Mouse (Mus musculus): ENCODE data around the gene Irf3. TPM values are rescaled to one million over a fixed set of nuclear protein-coding genes. Genes with fewer than 3 reads are reported as not detected.
"Not testable (repeated sequence)": the region's sequence is repeated elsewhere in the genome, so short reads cannot be mapped to it uniquely, and the experiment has no call there.

The Irf3 gene
- total RNA-seq, 2 experiments from 2014 or later = 104 to 150 TPM

- no peak for ATAC-seq (replicated peaks; ENCODE audit: low FRiP score, low TSS enrichment, poor library complexity, severe bottlenecking)
These were observed 7.1 kb downstream of the Irf3 start for GRCm38 (mm10) chr7:45004546-45004945.

GRCm38 (mm10) chr7:45005321-45005992 is 8.0 kb downstream of the Irf3 start:
- ATAC-seq (replicated peaks; ENCODE audit: low FRiP score, low TSS enrichment, poor library complexity, severe bottlenecking) = no peak

- no peak for ATAC-seq (replicated peaks; ENCODE audit: low FRiP score, low TSS enrichment, poor library complexity, severe bottlenecking)
These were observed 9.1 kb downstream of the Irf3 start for GRCm38 (mm10) chr7:45006503-45006902.

- ATAC-seq (replicated peaks; ENCODE audit: low FRiP score, low TSS enrichment, poor library complexity, severe bottlenecking) = no peak
These were observed 9.7 kb downstream of the Irf3 start for GRCm38 (mm10) chr7:45007141-45007540.

GRCm38 (mm10) chr7:45007846-45008245 is 10.4 kb downstream of the Irf3 start:
- ATAC-seq (replicated peaks; ENCODE audit: low FRiP score, low TSS enrichment, poor library complexity, severe bottlenecking) = no peak

- ATAC-seq (replicated peaks; ENCODE audit: low FRiP score, low TSS enrichment, poor library complexity, severe bottlenecking) = no peak
These were observed 11.0 kb downstream of the Irf3 start for GRCm38 (mm10) chr7:45008411-45008810.

- ATAC-seq (replicated peaks; ENCODE audit: low FRiP score, low TSS enrichment, poor library complexity, severe bottlenecking) = no peak
These were observed 14.6 kb downstream of the Irf3 start for GRCm38 (mm10) chr7:45012011-45012410.

GRCm38 (mm10) chr7:45012824-45013223 is 15.4 kb downstream of the Irf3 start:
- no peak for ATAC-seq (replicated peaks; ENCODE audit: low FRiP score, low TSS enrichment, poor library complexity, severe bottlenecking)

- no peak for ATAC-seq (replicated peaks; ENCODE audit: low FRiP score, low TSS enrichment, poor library complexity, severe bottlenecking)
These were observed 16.1 kb downstream of the Irf3 start for GRCm38 (mm10) chr7:45013366-45014095.

GRCm38 (mm10) chr7:45014096-45014451 is 16.6 kb downstream of the Irf3 start:
- no peak for ATAC-seq (replicated peaks; ENCODE audit: low FRiP score, low TSS enrichment, poor library complexity, severe bottlenecking)

- ATAC-seq (replicated peaks; ENCODE audit: low FRiP score, low TSS enrichment, poor library complexity, severe bottlenecking) = no peak
These were observed 18.0 kb downstream of the Irf3 start for GRCm38 (mm10) chr7:45015344-45015956.

GRCm38 (mm10) chr7:45015957-45016612 is 18.6 kb downstream of the Irf3 start, which contains the start of gene Scaf1:
Gene Scaf1, minus strand, starts transcription at chr7:45016363.
- ATAC-seq (replicated peaks; ENCODE audit: low FRiP score, low TSS enrichment, poor library complexity, severe bottlenecking) = peak; percentile 65

- ATAC-seq (replicated peaks; ENCODE audit: low FRiP score, low TSS enrichment, poor library complexity, severe bottlenecking) = no peak
These were observed 19.3 kb downstream of the Irf3 start for GRCm38 (mm10) chr7:45016761-45017160.

- peak; percentile 87 for ATAC-seq (replicated peaks; ENCODE audit: low FRiP score, low TSS enrichment, poor library complexity, severe bottlenecking)
These were observed 20.0 kb downstream of the Irf3 start, which contains the start of gene Rras for GRCm38 (mm10) chr7:45017242-45018061. Gene Rras, plus strand, starts transcription at chr7:45017961.

GRCm38 (mm10) chr7:45019031-45019571 is 21.7 kb downstream of the Irf3 start:
- no peak for ATAC-seq (replicated peaks; ENCODE audit: low FRiP score, low TSS enrichment, poor library complexity, severe bottlenecking)

- ATAC-seq (replicated peaks; ENCODE audit: low FRiP score, low TSS enrichment, poor library complexity, severe bottlenecking) = no peak
These were observed 22.8 kb downstream of the Irf3 start for GRCm38 (mm10) chr7:45020225-45020624.

GRCm38 (mm10) chr7:45023711-45024110 is 26.3 kb downstream of the Irf3 start:
- not testable (repeated sequence) for ATAC-seq (replicated peaks; ENCODE audit: low FRiP score, low TSS enrichment, poor library complexity, severe bottlenecking)

GRCm38 (mm10) chr7:45024281-45025248 is 27.1 kb downstream of the Irf3 start:
- ATAC-seq (replicated peaks; ENCODE audit: low FRiP score, low TSS enrichment, poor library complexity, severe bottlenecking) = no peak

Measured in megakaryocyte-erythroid progenitor cell, adult 5-6 weeks (primary cell).